Mouse (Mus musculus): Measurements from ENCODE around the gene Akap6. TPM values are rescaled to one million over a fixed set of nuclear protein-coding genes. Genes with fewer than 3 reads are reported as not detected.

Gene Akap6
- total and polyA plus RNA-seq, 3 experiments: not detected

- TF ChIP-seq ZKSCAN1 (IDR thresholded peaks at IDR 0.05; ENCODE audit: low read depth, low read length): no peak
- TF ChIP-seq HCFC1 (IDR thresholded peaks at IDR 0.05; ENCODE audit: low read depth, low read length): no peak
- TF ChIP-seq BHLHE40 (IDR thresholded peaks at IDR 0.05; ENCODE audit: borderline replicate concordance, low read depth, low read length): no peak
- TF ChIP-seq ELF1 (IDR thresholded peaks at IDR 0.05; ENCODE audit: low read depth, low read length): no peak
- no peak for TF ChIP-seq MAFK (IDR thresholded peaks at IDR 0.05; ENCODE audit: borderline replicate concordance, low read depth, low read length)
- TF ChIP-seq ETS1 (IDR thresholded peaks at IDR 0.05; ENCODE audit: low read depth, low read length): no peak
- no peak for TF ChIP-seq MEF2A (IDR thresholded peaks at IDR 0.05; ENCODE audit: extremely low read depth, insufficient replicate concordance, low read depth, low read length, poor library complexity, severe bottlenecking)
- no peak for TF ChIP-seq KAT2A (conservative IDR thresholded peaks at IDR 0.05; ENCODE audit: low read depth, low read length)
- TF ChIP-seq MYC (IDR thresholded peaks at IDR 0.05; ENCODE audit: low read depth, low read length): no peak
- TF ChIP-seq TAL1 (IDR thresholded peaks at IDR 0.05; ENCODE audit: low read length): no peak
- no peak for TF ChIP-seq NRF1 (IDR thresholded peaks at IDR 0.05; ENCODE audit: insufficient read depth, low read depth, low read length, poor library complexity, severe bottlenecking)
- TF ChIP-seq POLR2AphosphoS5 (IDR thresholded peaks at IDR 0.05; ENCODE audit: borderline replicate concordance, low read depth, low read length): no peak
- no peak for TF ChIP-seq ZC3H11A (IDR thresholded peaks at IDR 0.05; ENCODE audit: low read depth, low read length)
- no peak for TF ChIP-seq ZNF384 (IDR thresholded peaks at IDR 0.05; ENCODE audit: low read depth, low read length)
- TF ChIP-seq JUND (IDR thresholded peaks at IDR 0.05; ENCODE audit: low read depth, low read length): no peak
- no peak for TF ChIP-seq MAZ (IDR thresholded peaks at IDR 0.05; ENCODE audit: low read depth, low read length)
- TF ChIP-seq CTCF (IDR thresholded peaks at IDR 0.05 in 2 of 3, conservative IDR thresholded peaks at IDR 0.05 in 1 of 3; ENCODE audit: control insufficient read depth in 1 of 3, insufficient read depth in 1 of 3, low read depth in 2 of 3, low read length in 3 of 3, poor library complexity in 1 of 3, severe bottlenecking in 1 of 3): no peak
- TF ChIP-seq ZMIZ1 (IDR thresholded peaks at IDR 0.05; ENCODE audit: low read depth, low read length): no peak
- TF ChIP-seq SMC3 (IDR thresholded peaks at IDR 0.05; ENCODE audit: low read depth, low read length): no peak
- no peak for TF ChIP-seq NELFE (IDR thresholded peaks at IDR 0.05; ENCODE audit: low read depth, low read length)
- no peak for DNase-seq (ENCODE audit: low read depth, low spot score)
- H3K27me3 ChIP-seq (ENCODE audit: control insufficient read depth in 1 of 2, insufficient read depth in 2 of 2, low read length in 2 of 2): no peaks in the 10 kb centered on the region; a peak in 2 of 4 replicates
Measured at GRCm38 (mm10) chr12:52834781-52835279, 135.6 kb downstream of the Akap6 start.

GRCm38 (mm10) chr12:52835291-52835742, 136.1 kb downstream of the Akap6 start:
- TF ChIP-seq TAL1 (IDR thresholded peaks at IDR 0.05; ENCODE audit: low read length) (no peak), CHD2 (IDR thresholded peaks at IDR 0.05; ENCODE audit: low read length) (no peak), BHLHE40 (IDR thresholded peaks at IDR 0.05; ENCODE audit: borderline replicate concordance, low read depth, low read length) (no peak), USF1 (IDR thresholded peaks at IDR 0.05; ENCODE audit: low read depth, low read length) (no peak), USF2 (IDR thresholded peaks at IDR 0.05; ENCODE audit: borderline replicate concordance in 1 of 2, insufficient read depth in 1 of 2, low read depth in 1 of 2, low read length in 2 of 2) (no peak), UBTF (IDR thresholded peaks at IDR 0.05; ENCODE audit: borderline replicate concordance, insufficient read depth, low read depth, low read length) (no peak), POLR2AphosphoS5 (IDR thresholded peaks at IDR 0.05; ENCODE audit: borderline replicate concordance, low read depth, low read length) (no peak), MEF2A (IDR thresholded peaks at IDR 0.05; ENCODE audit: extremely low read depth, insufficient replicate concordance, low read depth, low read length, poor library complexity, severe bottlenecking) (no peak), CTCF (IDR thresholded peaks at IDR 0.05 in 2 of 3, conservative IDR thresholded peaks at IDR 0.05 in 1 of 3; ENCODE audit: control insufficient read depth in 1 of 3, insufficient read depth in 1 of 3, low read depth in 2 of 3, low read length in 3 of 3, poor library complexity in 1 of 3, severe bottlenecking in 1 of 3) (no peak), POLR2AphosphoS2 (IDR thresholded peaks at IDR 0.05; ENCODE audit: low read length) (no peak), GABPA (IDR thresholded peaks at IDR 0.05; ENCODE audit: low read depth, low read length) (no peak), MAZ (IDR thresholded peaks at IDR 0.05; ENCODE audit: low read depth, low read length) (no peak)

More at GRCm38 (mm10) chr12:52834781-52835279, 135.6 kb downstream of the Akap6 start:
- H3K9me3 ChIP-seq (replicated peaks; ENCODE audit: insufficient read depth, low read length): no peaks in the 10 kb centered on the region
- no peak overlapping the region for H3K4me3 ChIP-seq (ENCODE audit: control insufficient read depth in 1 of 2, insufficient read depth in 1 of 2, low read depth in 2 of 2, low read length in 2 of 2)
- no peak overlapping the region for H3K9ac ChIP-seq (ENCODE audit: control insufficient read depth, low read depth, low read length, poor library complexity, severe bottlenecking)
- H3K36me3 ChIP-seq (ENCODE audit: control insufficient read depth in 1 of 2, insufficient read depth in 2 of 2, low read length in 2 of 2): no peaks in the 10 kb centered on the region
- H3K4me1 ChIP-seq (ENCODE audit: control insufficient read depth in 1 of 2, insufficient read depth in 2 of 2, low read length in 2 of 2): no peaks in the 10 kb centered on the region; a peak in 1 of 4 replicates
- H3K27ac ChIP-seq (ENCODE audit: control insufficient read depth, low read depth, low read length): no peak overlapping the region
- H3K79me2 ChIP-seq (ENCODE audit: control insufficient read depth, insufficient read depth, low read length, poor library complexity): no peaks in the 10 kb centered on the region

More at GRCm38 (mm10) chr12:52835291-52835742, 136.1 kb downstream of the Akap6 start:
- Histone ChIP-seq H3K9ac (ENCODE audit: control insufficient read depth, low read depth, low read length, poor library complexity, severe bottlenecking) (no peak overlapping the region), H3K9me3 (replicated peaks; ENCODE audit: insufficient read depth, low read length) (no peaks in the 10 kb centered on the region), H3K27me3 (ENCODE audit: control insufficient read depth in 1 of 2, insufficient read depth in 2 of 2, low read length in 2 of 2) (no peaks in the 10 kb centered on the region; a peak in 2 of 4 replicates), H3K4me1 (ENCODE audit: control insufficient read depth in 1 of 2, insufficient read depth in 2 of 2, low read length in 2 of 2) (no peaks in the 10 kb centered on the region; a peak in 1 of 4 replicates), H3K79me2 (ENCODE audit: control insufficient read depth, insufficient read depth, low read length, poor library complexity) (no peaks in the 10 kb centered on the region), H3K27ac (ENCODE audit: control insufficient read depth, low read depth, low read length) (no peak overlapping the region), H3K36me3 (ENCODE audit: control insufficient read depth in 1 of 2, insufficient read depth in 2 of 2, low read length in 2 of 2) (no peaks in the 10 kb centered on the region), H3K4me3 (ENCODE audit: control insufficient read depth in 1 of 2, insufficient read depth in 1 of 2, low read depth in 2 of 2, low read length in 2 of 2) (no peak overlapping the region)
- no peak for DNase-seq (ENCODE audit: low read depth, low spot score)
